In genomic region chr6:16668004-16668403, GRCm38 (mm10) we compare ENCODE assay signal across 11 mouse cellular contexts.
A peak's percentile ranks its signal among the peaks of the same experiment; 100 is the strongest.
DNase-seq lines count a peak whose midpoint lies in the region; ATAC-seq and TF ChIP-seq lines count a peak whose summit lies in the region.
"Had no signal": no experiment of that assay in that cellular context is flagged by ENCODE, and none has a peak within 500 bp of the region (broad histone marks: within the 10 kb centered on the region; RNA-seq: fewer than 3 reads in every experiment).

No protein-coding gene starts in this region.

- no peaks in the 10 kb centered on the region for H3K9me3 ChIP-seq in liver, embryonic 11.5 days (ENCODE audit: control insufficient read depth, low read length)

- no peak overlapping the region for H3K27ac ChIP-seq in liver, embryonic 11.5 days (ENCODE audit: low read depth, low read length)
- H3K27ac ChIP-seq in embryonic fibroblast, embryonic 13.5 days (ENCODE audit: insufficient read depth, low read length), result no peak overlapping the region
- H3K27ac ChIP-seq: macrophage had no signal

- no peak; the same call in 1 of the 2 replicates for ATAC-seq in liver, embryonic 11.5 days (replicated peaks; ENCODE audit: low FRiP score)
- ATAC-seq: Patski had no signal

- H3K4me3 ChIP-seq in liver, embryonic 11.5 days (ENCODE audit: low read depth, low read length), result no peak overlapping the region
- H3K4me3 ChIP-seq in embryonic fibroblast, embryonic 13.5 days (ENCODE audit: insufficient read depth, low read length), result no peak overlapping the region

- no peaks in the 10 kb centered on the region for H3K4me1 ChIP-seq in liver, embryonic 11.5 days (replicated peaks; ENCODE audit: control insufficient read depth, insufficient read depth, low read length)
- H3K4me1 ChIP-seq in embryonic fibroblast, embryonic 13.5 days (ENCODE audit: control insufficient read depth, insufficient read depth, low read length), result no peaks in the 10 kb centered on the region

- no peaks in the 10 kb centered on the region for H3K27me3 ChIP-seq in liver, embryonic 11.5 days (replicated peaks; ENCODE audit: control insufficient read depth, insufficient read depth, low read length)
- H3K27me3 ChIP-seq: Patski had no signal

- WGBS in liver, embryonic 11.5 days, result 9% methylated on average over 2 of the region's 2 CpGs

- no peak for TF ChIP-seq POLR2A in embryonic fibroblast, embryonic 13.5 days (IDR thresholded peaks at IDR 0.05; ENCODE audit: low read depth, low read length)

- DNase-seq in liver, result peak; percentile 3
- DNase-seq in liver, embryonic 11.5 days (ENCODE audit: low spot score), result no peak
- DNase-seq in kidney, postnatal 14 days, result peak; percentile 1
- DNase-seq in retina, embryonic 14.5 days (ENCODE audit: low spot score), result peak; percentile 72
- DNase-seq in right cerebral cortex, postnatal 14 days, result no peak
- no peak for DNase-seq in gastrocnemius, adult 18-20 months (ENCODE audit: low spot score)
- no peak for DNase-seq in heart, adult 11 months
- DNase-seq: heart, postnatal 14 days had no signal

- peak; percentile 16; the same call in 1 of the 2 replicates for TF ChIP-seq CTCF in embryonic fibroblast, embryonic 13.5 days (IDR thresholded peaks at IDR 0.05; ENCODE audit: borderline replicate concordance, insufficient read depth, low read length)

- no peaks in the 10 kb centered on the region for H3K36me3 ChIP-seq in liver, embryonic 11.5 days (ENCODE audit: control insufficient read depth, insufficient read depth, low read length)

- no peak overlapping the region for H3K4me2 ChIP-seq in liver, embryonic 11.5 days

- H3K9ac ChIP-seq in liver, embryonic 11.5 days (ENCODE audit: low read depth, low read length), result no peak overlapping the region

Comparison
In these comparisons a context has a peak if more than half of its experiments do, and no peak if none do; other contexts are left out.
1. DNase-seq: peak in liver (single experiment), kidney, postnatal 14 days (single experiment) and retina, embryonic 14.5 days (single experiment); none in liver, embryonic 11.5 days (single experiment), right cerebral cortex, postnatal 14 days (single experiment), gastrocnemius, adult 18-20 months (single experiment) and heart, adult 11 months (single experiment).